Mouse (Mus musculus) left cerebral cortex, postnatal 10 days (tissue): ENCODE measurements around the gene Serpinh1. TPM values are rescaled to one million over a fixed set of nuclear protein-coding genes. Genes with fewer than 3 reads are reported as not detected.

Experiments used
- DNase-seq, 2 experiments: peaks; one replicate each; pipeline ENCODE4 v3.0.0; 2021 to 2022; ENCODE audit warnings: low spot score in 2 of 2, mixed read lengths in 1 of 2; ENCODE audit errors: extremely low spot score in 1 of 2
- intact Hi-C: fragments of 180-260 bp; cut with DNase I; formaldehyde crosslinking; loops from one replicate; pipeline ENCODE4 v1.15.1; 2025
- total RNA-seq, 2 experiments: library from RNA; stranded (reverse); gene quantifications; 2 replicates each; pipeline ENCODE4 v1.2.3; 2021

Serpinh1 gene
- 10 to 100 TPM; 46.7 to 49.4 TPM for total RNA-seq

- intact Hi-C loops = no loop called here
These were observed at the start of gene Serpinh1 for GRCm38 (mm10) chr7:99352526-99353400. Gene Serpinh1, minus strand, starts transcription at chr7:99353239.

GRCm38 (mm10) chr7:99402477-99402876 lies 49.4 kb upstream of the Serpinh1 start:
- no peak for DNase-seq
- intact Hi-C loops = no loop called here

More at GRCm38 (mm10) chr7:99352526-99353400, at the start of gene Serpinh1:
- peak in 1 of 2 experiments; percentile 92 for DNase-seq

- intact Hi-C loops = no loop called here
- DNase-seq = no peak
These were observed 48.3 kb upstream of the Serpinh1 start for GRCm38 (mm10) chr7:99401373-99401772.

GRCm38 (mm10) chr7:99396994-99397659 lies 44.1 kb upstream of the Serpinh1 start:
- no peak for DNase-seq
- intact Hi-C loops = loop anchor here (5.0 kb wide), 1 partner anchor 40 kb away; no protein-coding TSS in a partner anchor

- intact Hi-C loops = loop anchor here (5.0 kb wide), 1 partner anchor 41 kb away; no protein-coding TSS in a partner anchor
- no peak for DNase-seq
These were observed 43.0 kb upstream of the Serpinh1 start for GRCm38 (mm10) chr7:99395908-99396616.

- DNase-seq = no peak
- intact Hi-C loops = loop anchor here (5.0 kb wide), 1 partner anchor 42 kb away; no protein-coding TSS in a partner anchor
These were observed 42.3 kb upstream of the Serpinh1 start for GRCm38 (mm10) chr7:99395385-99395784.

GRCm38 (mm10) chr7:99393711-99394325 lies 40.8 kb upstream of the Serpinh1 start:
- no peak for DNase-seq
- intact Hi-C loops = no loop called here

GRCm38 (mm10) chr7:99392696-99393095 lies 39.7 kb upstream of the Serpinh1 start:
- no peak for DNase-seq
- intact Hi-C loops = no loop called here

- no peak for DNase-seq
- intact Hi-C loops = no loop called here
These were observed 37.5 kb upstream of the Serpinh1 start for GRCm38 (mm10) chr7:99390559-99390958.

GRCm38 (mm10) chr7:99387356-99387755 lies 34.3 kb upstream of the Serpinh1 start:
- intact Hi-C loops = no loop called here
- DNase-seq = no peak

GRCm38 (mm10) chr7:99386811-99387210 lies 33.8 kb upstream of the Serpinh1 start:
- DNase-seq = no peak
- intact Hi-C loops = no loop called here

- intact Hi-C loops = no loop called here
- DNase-seq = no peak
These were observed 33.0 kb upstream of the Serpinh1 start for GRCm38 (mm10) chr7:99386030-99386429.

GRCm38 (mm10) chr7:99384101-99384611 lies 31.1 kb upstream of the Serpinh1 start:
- intact Hi-C loops = no loop called here
- peak in 1 of 2 experiments; percentile 68 for DNase-seq

- peak in 1 of 2 experiments; percentile 31 for DNase-seq
- intact Hi-C loops = no loop called here
These were observed 30.2 kb upstream of the Serpinh1 start for GRCm38 (mm10) chr7:99383246-99383645.

GRCm38 (mm10) chr7:99382088-99383000 lies 29.3 kb upstream of the Serpinh1 start:
- peak in 1 of 2 experiments; percentile 60 for DNase-seq
- intact Hi-C loops = no loop called here

- intact Hi-C loops = no loop called here
- peak; percentile 96 to 99 for DNase-seq
These were observed 28.4 kb upstream of the Serpinh1 start, which contains the start of gene Gdpd5 for GRCm38 (mm10) chr7:99381214-99382087. Gene Gdpd5, plus strand, starts transcription at chr7:99381414.
